Mouse (Mus musculus): ENCODE results near the gene Reg4.

DNA sequence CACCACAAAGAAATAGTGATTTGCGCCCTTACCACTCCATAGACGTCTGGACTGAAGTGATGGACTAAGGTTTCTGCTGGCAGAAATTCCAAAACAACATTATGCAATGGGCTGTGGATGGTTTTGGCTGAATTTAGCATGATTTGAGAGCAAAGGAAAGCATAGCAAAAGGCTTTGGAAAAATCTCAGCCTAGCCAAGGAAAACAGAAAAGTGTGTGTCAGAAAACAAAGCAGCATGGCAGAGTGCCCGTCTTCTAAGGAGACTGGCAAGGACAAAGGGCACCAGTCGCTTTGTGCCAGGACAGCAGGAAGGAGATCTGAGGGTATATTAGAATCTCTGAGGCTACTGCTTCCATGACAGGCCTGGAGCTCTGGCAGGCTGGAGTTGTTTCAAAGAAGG lies 43.6 kb upstream of the Reg4 start:
- TF ChIP-seq CTCF (IDR thresholded peaks at IDR 0.05; ENCODE audit: low read depth, low read length): no peak
- TF ChIP-seq POLR2A (IDR thresholded peaks at IDR 0.05; ENCODE audit: borderline replicate concordance, low read depth, low read length): no peak

Data from bone marrow macrophage, adult 2 months (primary cell).